Mouse (Mus musculus) T-helper 1 cell (primary cell): ENCODE results near the gene Atp13a3.
"Not testable (repeated sequence)": the region's sequence is repeated elsewhere in the genome, so short reads cannot be mapped to it uniquely, and the experiment has no call there.

Source experiments
- in situ Hi-C: fragments of 300-600 bp; cut with MboI, MseI; formaldehyde crosslinking; loops from one replicate; pipeline ENCODE4 v1.15.1; 2025; ENCODE audit warnings: high pct_unique_total_duplicates

The Atp13a3 gene

GRCm38 (mm10) chr16:30405925-30406670, at the start of gene Atp13a3:
TSS of gene Atp13a3 (minus strand) at chr16:30405975.
- in situ Hi-C loops, result no loop called here

DNA sequence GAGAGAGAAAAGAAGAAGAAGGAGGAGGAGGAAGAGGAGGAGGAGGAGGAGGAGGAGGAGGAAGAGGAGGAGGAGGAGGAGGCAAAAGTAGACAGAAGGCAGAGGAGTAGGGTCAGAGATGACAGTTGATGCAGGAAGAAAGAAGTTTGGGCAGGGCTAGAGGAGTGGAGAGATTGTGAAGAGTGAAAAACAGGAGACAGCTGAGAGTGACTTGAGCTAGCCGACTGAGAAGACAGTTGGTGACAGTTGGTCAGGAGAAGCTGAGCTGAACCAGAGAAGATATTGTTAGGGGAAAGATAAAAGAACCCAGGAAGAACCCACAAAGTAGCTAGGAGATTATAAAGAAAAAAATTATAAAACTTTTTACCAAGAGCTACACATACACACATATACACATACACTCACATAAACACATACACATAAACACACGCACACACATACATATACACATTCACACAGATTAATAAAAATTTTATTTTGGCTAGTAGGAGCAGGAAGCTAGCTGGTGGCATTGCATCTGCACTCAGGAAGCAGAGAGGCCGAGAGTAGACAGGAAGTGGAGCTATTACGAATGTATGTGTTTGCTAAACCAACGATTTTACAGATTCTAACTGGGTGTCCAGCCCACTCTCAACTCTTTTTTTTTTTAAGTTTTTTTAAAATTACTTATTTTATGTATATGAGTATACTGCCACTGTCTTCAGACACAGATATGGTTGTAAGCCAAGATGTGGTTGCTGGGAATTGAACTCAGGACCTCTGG, 47.6 kb upstream of the Atp13a3 start:
- in situ Hi-C loops, result no loop called here

DNA sequence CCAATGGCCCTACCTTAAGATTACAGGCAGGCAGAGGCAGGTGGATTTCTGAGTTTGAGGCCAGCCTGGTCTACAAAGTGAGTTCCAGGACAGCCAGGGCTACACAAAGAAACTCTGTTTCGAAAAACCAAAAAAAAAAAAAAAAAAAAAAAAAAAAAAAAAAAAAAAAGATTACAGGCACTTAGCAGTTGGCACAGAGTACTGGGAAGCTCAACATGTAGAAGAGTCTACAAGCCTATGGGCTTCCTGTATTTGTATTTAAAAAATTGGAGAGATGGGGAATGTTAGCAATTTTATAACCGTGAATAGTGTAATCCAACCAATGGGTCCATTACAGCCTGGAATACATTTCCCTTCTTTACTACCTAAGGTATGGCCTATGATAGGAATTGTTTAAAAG, 45.4 kb upstream of the Atp13a3 start:
- in situ Hi-C loops, result not testable (repeated sequence)

DNA sequence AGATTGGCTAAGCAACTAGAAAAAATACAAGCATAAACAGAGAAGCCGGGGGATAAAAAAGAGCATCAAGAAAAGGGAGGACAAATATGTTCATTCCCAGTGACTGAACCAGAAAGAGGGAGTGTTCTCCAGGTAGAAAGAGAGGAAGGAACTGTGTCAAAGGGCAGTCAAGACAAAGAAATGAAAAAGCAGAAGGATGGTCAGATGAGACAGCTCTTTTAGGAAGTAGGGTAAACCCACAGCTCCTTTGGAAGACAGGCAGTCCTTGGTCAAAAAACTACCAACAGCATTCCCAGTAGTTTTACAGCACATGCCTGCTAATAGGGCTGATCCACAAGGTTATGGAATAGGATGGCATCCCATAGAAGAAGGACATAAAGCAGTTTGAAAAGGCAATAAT, 43.2 kb upstream of the Atp13a3 start:
- in situ Hi-C loops, result no loop called here

GRCm38 (mm10) chr16:30448169-30448568, 42.4 kb upstream of the Atp13a3 start:
- in situ Hi-C loops, result no loop called here

DNA sequence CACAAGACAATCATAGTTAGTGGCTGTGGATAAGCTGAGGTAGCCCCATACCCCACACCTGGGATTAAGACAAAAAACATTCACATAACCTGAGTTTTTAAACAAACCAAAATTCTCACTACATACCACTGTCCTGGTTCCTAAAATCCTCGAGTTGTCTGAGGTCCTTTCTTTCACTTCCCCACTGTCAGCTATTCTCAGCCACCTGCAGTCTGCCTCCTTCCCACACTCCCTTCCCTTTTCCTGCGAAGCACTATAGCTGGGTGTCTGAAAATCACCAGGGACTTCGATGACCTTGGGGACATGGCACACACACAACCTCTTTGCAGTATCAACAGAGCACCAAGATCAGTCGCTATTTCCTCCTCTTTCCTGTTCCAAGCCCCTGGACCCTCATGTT, 41.9 kb upstream of the Atp13a3 start:
- in situ Hi-C loops, result no loop called here

GRCm38 (mm10) chr16:30443411-30443810, 37.6 kb upstream of the Atp13a3 start:
- in situ Hi-C loops, result no loop called here

GRCm38 (mm10) chr16:30442451-30442850, 36.7 kb upstream of the Atp13a3 start:
- in situ Hi-C loops, result no loop called here

- in situ Hi-C loops, result no loop called here
Measured at GRCm38 (mm10) chr16:30441409-30441808, 35.6 kb upstream of the Atp13a3 start.

- in situ Hi-C loops, result no loop called here
Measured at GRCm38 (mm10) chr16:30439841-30440240, 34.1 kb upstream of the Atp13a3 start.

GRCm38 (mm10) chr16:30439411-30439810, 33.6 kb upstream of the Atp13a3 start:
- in situ Hi-C loops, result no loop called here

GRCm38 (mm10) chr16:30436276-30436675, 30.5 kb upstream of the Atp13a3 start:
- in situ Hi-C loops, result no loop called here

DNA sequence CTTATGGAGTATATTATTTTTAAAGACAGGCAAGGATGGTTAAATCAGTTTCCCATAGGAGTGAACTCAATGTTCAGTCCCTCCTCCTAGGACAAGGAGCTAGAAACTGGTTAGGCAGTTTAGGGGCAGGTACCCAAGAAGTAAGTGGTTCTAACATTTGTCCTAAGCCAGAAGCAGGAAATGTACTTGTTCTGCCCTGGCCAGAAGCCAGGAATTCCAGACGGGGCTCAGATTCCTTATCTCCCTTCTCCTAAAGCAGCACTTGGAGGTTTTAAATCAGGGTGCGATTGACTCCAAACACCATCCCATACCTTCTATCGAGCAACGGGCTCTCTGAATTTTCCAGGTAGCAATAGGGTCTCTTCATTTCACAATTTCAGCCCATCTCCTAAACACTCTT, 29.6 kb upstream of the Atp13a3 start:
- in situ Hi-C loops, result no loop called here

- in situ Hi-C loops, result no loop called here
Measured at GRCm38 (mm10) chr16:30433148-30433547, 27.4 kb upstream of the Atp13a3 start.

GRCm38 (mm10) chr16:30432111-30432510, 26.3 kb upstream of the Atp13a3 start:
- in situ Hi-C loops, result no loop called here

DNA sequence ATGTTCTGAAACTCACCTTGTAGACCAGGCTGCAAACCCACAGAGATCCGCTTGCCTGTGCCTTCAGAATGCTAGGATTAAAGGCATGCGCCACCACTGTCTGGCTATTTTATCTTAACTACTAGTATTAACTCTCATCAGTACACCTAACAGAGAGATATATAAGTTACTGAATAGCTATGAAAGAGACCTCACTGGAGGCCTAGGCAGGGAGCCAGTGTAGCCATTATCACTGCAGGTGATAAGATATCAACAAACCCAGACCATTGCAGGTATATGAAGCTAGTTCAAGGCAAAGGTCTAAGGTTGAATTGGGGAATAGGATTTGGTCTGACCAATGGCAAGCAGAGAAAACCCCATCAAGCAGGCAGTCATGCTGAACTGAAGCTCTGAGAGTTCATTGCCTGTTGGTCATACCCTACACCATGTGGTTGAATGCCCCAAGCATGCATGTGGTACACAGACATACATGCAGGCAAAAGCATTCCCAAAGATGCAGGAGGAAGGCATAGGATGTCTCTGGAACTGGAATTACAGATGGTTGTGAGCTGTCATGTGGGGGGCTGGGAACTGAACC, 24.8 kb upstream of the Atp13a3 start:
- in situ Hi-C loops, result no loop called here

- in situ Hi-C loops, result no loop called here
Measured at GRCm38 (mm10) chr16:30428753-30429260, 23.0 kb upstream of the Atp13a3 start.

GRCm38 (mm10) chr16:30427466-30427865, 21.7 kb upstream of the Atp13a3 start:
- in situ Hi-C loops, result no loop called here

DNA sequence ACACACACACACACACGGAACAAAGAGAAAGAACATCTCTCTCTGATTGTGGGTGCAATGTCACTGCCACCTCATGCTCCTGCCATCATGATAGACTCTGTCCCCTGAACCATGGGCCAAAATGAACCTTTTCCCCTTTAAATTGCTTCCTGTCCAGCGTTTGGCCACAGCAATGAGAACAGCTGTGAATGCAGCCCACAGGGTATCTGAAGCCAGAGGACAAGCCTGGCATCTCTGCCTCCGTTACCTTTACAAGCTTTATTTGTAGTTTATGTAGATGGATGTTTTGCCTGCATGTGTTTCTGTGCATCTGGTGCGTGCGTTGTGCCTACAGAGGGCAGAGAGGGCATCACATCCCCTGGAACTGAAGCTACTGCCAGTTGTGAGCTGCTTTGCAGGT, 21.2 kb upstream of the Atp13a3 start:
- in situ Hi-C loops, result no loop called here

GRCm38 (mm10) chr16:30425980-30426379, 20.2 kb upstream of the Atp13a3 start:
- in situ Hi-C loops, result no loop called here

DNA sequence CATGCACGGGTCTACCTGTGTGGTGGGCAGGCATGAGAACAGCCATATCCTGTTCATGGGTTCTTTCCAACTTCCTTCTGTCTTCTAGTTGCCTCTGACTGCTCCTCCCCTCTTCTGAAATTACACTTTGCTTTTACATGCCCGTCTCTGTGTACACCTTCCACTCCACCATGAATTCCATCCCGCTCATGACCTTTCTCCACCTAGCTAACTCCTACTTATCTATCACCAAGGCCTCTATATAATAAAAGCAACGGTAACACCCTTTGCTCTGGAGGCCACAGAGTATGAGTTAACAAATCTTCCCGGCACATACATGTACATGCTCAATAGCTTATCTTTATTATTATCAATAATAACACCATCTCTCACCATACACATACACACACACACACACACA, 18.3 kb upstream of the Atp13a3 start:
- in situ Hi-C loops, result no loop called here

DNA sequence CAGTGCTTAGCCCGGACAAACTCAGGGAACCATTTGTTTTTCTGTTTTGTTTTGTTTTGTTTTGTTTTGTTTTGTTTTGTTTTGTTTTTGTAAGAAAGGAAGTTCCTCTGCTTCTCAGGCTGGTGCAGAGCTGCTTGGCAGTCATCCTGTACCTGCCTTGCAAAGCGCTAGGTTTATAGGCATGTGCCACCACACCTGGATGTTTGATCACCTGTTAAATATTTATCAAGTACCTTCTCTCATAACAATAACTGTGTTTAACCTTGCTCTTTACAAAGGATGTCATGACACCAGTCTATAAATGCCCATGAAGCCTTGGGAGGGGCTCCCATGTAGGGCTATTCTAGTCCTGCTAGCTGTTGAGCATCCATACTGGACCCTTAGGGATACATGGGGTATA, 10.9 kb upstream of the Atp13a3 start:
- in situ Hi-C loops, result no loop called here

GRCm38 (mm10) chr16:30416284-30416683, 10.5 kb upstream of the Atp13a3 start:
- in situ Hi-C loops, result no loop called here
